Mouse (Mus musculus) midbrain, embryonic 13.5 days (tissue): ENCODE measurements around the gene Pax8. TPM values are rescaled to one million over a fixed set of nuclear protein-coding genes. Genes with fewer than 3 reads are reported as not detected.

Source experiments
- ATAC-seq: fragments of 200-750 bp; cut with Nextera tagmentation; 2 replicates; pipeline ENCODE4 v1.8.0; 2017; ENCODE audit warnings: mild to moderate bottlenecking, moderate TSS enrichment, moderate library complexity
- H3K27ac ChIP-seq: fragments of 300-500 bp; sonication (generic); 2 replicates; pipeline ENCODE4 v1.5.1; 2015; ENCODE audit warnings: inconsistent platforms, mild to moderate bottlenecking, moderate library complexity
- H3K27me3 ChIP-seq: fragments of 300-500 bp; sonication (generic); 2 replicates; pipeline ENCODE4 v1.6.1; 2015; ENCODE audit warnings: mild to moderate bottlenecking, inconsistent platforms
- H3K36me3 ChIP-seq: fragments of 300-500 bp; sonication (generic); 2 replicates; pipeline ENCODE4 v1.6.1; 2015; ENCODE audit warnings: mild to moderate bottlenecking, inconsistent platforms
- H3K4me1 ChIP-seq: fragments of 300-500 bp; sonication (generic); replicated peaks from 2 replicates; pipeline ENCODE4 v1.6.1; 2015; ENCODE audit warnings: inconsistent platforms
- H3K4me2 ChIP-seq: fragments of 300-500 bp; sonication (generic); replicated peaks from 2 replicates; pipeline ENCODE4 v1.6.1; 2015; ENCODE audit warnings: moderate library complexity, mild to moderate bottlenecking, inconsistent platforms
- H3K4me3 ChIP-seq: fragments of 300-500 bp; sonication (generic); replicated peaks from 2 replicates; pipeline ENCODE4 v1.5.1; 2015; ENCODE audit warnings: mild to moderate bottlenecking, inconsistent platforms
- H3K9ac ChIP-seq: fragments of 300-500 bp; sonication (generic); replicated peaks from 2 replicates; pipeline ENCODE4 v1.6.1; 2015; ENCODE audit warnings: mild to moderate bottlenecking, inconsistent platforms
- H3K9me3 ChIP-seq: fragments of 300-500 bp; sonication (generic); 2 replicates; pipeline ENCODE4 v1.6.1; 2016; ENCODE audit warnings: mild to moderate bottlenecking, inconsistent platforms
- WGBS: fragments of 180-500 bp; shearing (Covaris S2); methylation state at CpG from one replicate; pipeline ENCODE4 v1.1.7; 2015; 5-methylcytosine and 5-hydroxymethylcytosine counted together
- polyA plus RNA-seq: library from polyadenylated mRNA; unstranded; fragments of >200 nt; fragmentation: Nextera tagmentation; extraction: Ambion mirVana; gene quantifications from 2 replicates; pipeline ENCODE4 v1.2.1, GENCODE M21; 2015

Gene Pax8
- polyA plus RNA-seq, 1 experiment from 2014 or later = 5.9 TPM

- no peaks in the 10 kb centered on the region for H3K36me3 ChIP-seq
- H3K9me3 ChIP-seq = no peaks in the 10 kb centered on the region
- H3K4me2 ChIP-seq = peak overlapping the region; percentile 58
- peak overlapping the region; percentile 54; the same call in 1 of the 2 replicates for H3K9ac ChIP-seq
- WGBS = 13% methylated on average over 23 of the region's 23 CpGs
- ATAC-seq = peak; percentile 84
- H3K4me1 ChIP-seq = peaks cover 16% of the 10 kb centered on the region
- H3K27me3 ChIP-seq = peaks cover 17% of the 10 kb centered on the region
- H3K27ac ChIP-seq = no peak overlapping the region
- H3K4me3 ChIP-seq = peak overlapping the region; percentile 30
Measured at GRCm38 (mm10) chr2:24405345-24406012, 69.9 kb downstream of the Pax8 start.

GRCm38 (mm10) chr2:24400711-24401110 lies 74.7 kb downstream of the Pax8 start:
- Histone ChIP-seq H3K4me2 (no peak overlapping the region), H3K9ac (no peak overlapping the region), H3K27ac (no peak overlapping the region), H3K4me1 (peaks cover 5% of the 10 kb centered on the region; the same call in 1 of the 2 replicates), H3K9me3 (no peaks in the 10 kb centered on the region), H3K36me3 (no peaks in the 10 kb centered on the region), H3K27me3 (peaks cover 9% of the 10 kb centered on the region), H3K4me3 (no peak overlapping the region)
- no peak for ATAC-seq
- WGBS = 86% methylated on average over 3 of the region's 3 CpGs

GRCm38 (mm10) chr2:24397115-24397514 lies 78.3 kb downstream of the Pax8 start:
- no peak overlapping the region for H3K27ac ChIP-seq
- 20% methylated on average over 2 of the region's 2 CpGs for WGBS

GRCm38 (mm10) chr2:24393251-24393650 lies 82.1 kb downstream of the Pax8 start:
- Histone ChIP-seq H3K4me1 (no peaks in the 10 kb centered on the region), H3K4me3 (no peak overlapping the region), H3K9me3 (no peaks in the 10 kb centered on the region), H3K27me3 (no peaks in the 10 kb centered on the region), H3K27ac (no peak overlapping the region), H3K36me3 (no peaks in the 10 kb centered on the region), H3K9ac (no peak overlapping the region), H3K4me2 (no peak overlapping the region)
- no peak for ATAC-seq
- 86% methylated on average over 2 of the region's 2 CpGs for WGBS

More at GRCm38 (mm10) chr2:24397115-24397514, 78.3 kb downstream of the Pax8 start:
- Histone ChIP-seq H3K36me3 (no peaks in the 10 kb centered on the region), H3K4me2 (no peak overlapping the region), H3K4me1 (no peaks in the 10 kb centered on the region), H3K27me3 (no peaks in the 10 kb centered on the region), H3K9me3 (no peaks in the 10 kb centered on the region), H3K9ac (no peak overlapping the region), H3K4me3 (no peak overlapping the region)
- ATAC-seq = no peak

GRCm38 (mm10) chr2:24387361-24388283 lies 87.8 kb downstream of the Pax8 start:
- Histone ChIP-seq H3K4me1 (no peaks in the 10 kb centered on the region), H3K36me3 (no peaks in the 10 kb centered on the region), H3K9me3 (no peaks in the 10 kb centered on the region), H3K9ac (no peak overlapping the region), H3K27me3 (no peaks in the 10 kb centered on the region), H3K27ac (no peak overlapping the region), H3K4me3 (no peak overlapping the region), H3K4me2 (no peak overlapping the region)
- ATAC-seq = no peak
- WGBS = 94% methylated on average over 4 of the region's 4 CpGs

GRCm38 (mm10) chr2:24386964-24387320 lies 88.5 kb downstream of the Pax8 start:
- 90% methylated on average over 2 of the region's 2 CpGs for WGBS
- no peaks in the 10 kb centered on the region for H3K36me3 ChIP-seq
- no peaks in the 10 kb centered on the region for H3K4me1 ChIP-seq
- H3K4me2 ChIP-seq = no peak overlapping the region
- H3K4me3 ChIP-seq = no peak overlapping the region
- H3K9me3 ChIP-seq = no peaks in the 10 kb centered on the region
- no peak for ATAC-seq
- no peaks in the 10 kb centered on the region for H3K27me3 ChIP-seq
- H3K27ac ChIP-seq = no peak overlapping the region
- H3K9ac ChIP-seq = no peak overlapping the region

- Histone ChIP-seq H3K27ac (no peak overlapping the region), H3K4me1 (no peaks in the 10 kb centered on the region), H3K27me3 (no peaks in the 10 kb centered on the region), H3K4me3 (no peak overlapping the region), H3K36me3 (no peaks in the 10 kb centered on the region), H3K9ac (no peak overlapping the region), H3K4me2 (no peak overlapping the region), H3K9me3 (no peaks in the 10 kb centered on the region)
- 91% methylated on average over 21 of the region's 21 CpGs for WGBS
- ATAC-seq = no peak
Measured at GRCm38 (mm10) chr2:24386158-24386963, 89.0 kb downstream of the Pax8 start.

GRCm38 (mm10) chr2:24385111-24385961 lies 90.1 kb downstream of the Pax8 start:
- no peak overlapping the region for H3K9ac ChIP-seq
- no peak overlapping the region for H3K4me2 ChIP-seq
- ATAC-seq = no peak
- H3K9me3 ChIP-seq = no peaks in the 10 kb centered on the region
- 85% methylated on average over 14 of the region's 14 CpGs for WGBS
- H3K4me3 ChIP-seq = no peak overlapping the region
- no peak overlapping the region for H3K27ac ChIP-seq
- no peaks in the 10 kb centered on the region for H3K4me1 ChIP-seq
- H3K36me3 ChIP-seq = no peaks in the 10 kb centered on the region
- no peaks in the 10 kb centered on the region for H3K27me3 ChIP-seq

- Histone ChIP-seq H3K4me1 (no peaks in the 10 kb centered on the region), H3K27me3 (no peaks in the 10 kb centered on the region), H3K4me2 (no peak overlapping the region), H3K27ac (no peak overlapping the region), H3K4me3 (no peak overlapping the region), H3K9me3 (no peaks in the 10 kb centered on the region), H3K9ac (no peak overlapping the region), H3K36me3 (no peaks in the 10 kb centered on the region)
- no peak for ATAC-seq
Measured at GRCm38 (mm10) chr2:24384393-24384792, 91.0 kb downstream of the Pax8 start.

- Histone ChIP-seq H3K4me3 (no peak overlapping the region), H3K4me1 (no peaks in the 10 kb centered on the region), H3K36me3 (no peaks in the 10 kb centered on the region), H3K27ac (no peak overlapping the region), H3K9ac (no peak overlapping the region), H3K9me3 (no peaks in the 10 kb centered on the region), H3K4me2 (no peak overlapping the region), H3K27me3 (no peaks in the 10 kb centered on the region)
- no peak for ATAC-seq
- WGBS = 80% methylated on average over 3 of the region's 3 CpGs
Measured at GRCm38 (mm10) chr2:24383636-24384035, 91.8 kb downstream of the Pax8 start.

GRCm38 (mm10) chr2:24382456-24383230 lies 92.8 kb downstream of the Pax8 start:
- Histone ChIP-seq H3K27me3 (no peaks in the 10 kb centered on the region), H3K4me1 (no peaks in the 10 kb centered on the region), H3K9ac (no peak overlapping the region), H3K36me3 (no peaks in the 10 kb centered on the region), H3K4me2 (no peak overlapping the region), H3K4me3 (no peak overlapping the region), H3K27ac (no peak overlapping the region), H3K9me3 (no peaks in the 10 kb centered on the region)
- no peak for ATAC-seq
- 79% methylated on average over 9 of the region's 9 CpGs for WGBS
